Mouse (Mus musculus) hindbrain, postnatal 0 days (tissue): ENCODE results near the gene Gemin4. TPM values are rescaled to one million over a fixed set of nuclear protein-coding genes. Genes with fewer than 3 reads are reported as not detected.

Experiments used
- ATAC-seq: fragments of 200-750 bp; cut with Nextera tagmentation; 2 replicates; pipeline ENCODE4 v1.8.0; 2017; ENCODE audit warnings: mild to moderate bottlenecking, moderate TSS enrichment, moderate library complexity
- DNase-seq: peaks from one replicate; pipeline ENCODE4 v3.0.0-alpha.2; 2015; ENCODE audit warnings: low spot score
- H3K27ac ChIP-seq: fragments of 300-500 bp; sonication (generic); 2 replicates; pipeline ENCODE4 v1.5.1; 2014; ENCODE audit warnings: mild to moderate bottlenecking
- H3K27me3 ChIP-seq: fragments of 300-500 bp; sonication (generic); 2 replicates; pipeline ENCODE4 v1.6.1; 2014; ENCODE audit warnings: low read length, mixed read lengths; ENCODE audit not compliant: insufficient read depth
- H3K36me3 ChIP-seq: fragments of 300-500 bp; sonication (generic); 2 replicates; pipeline ENCODE4 v1.6.1; 2014; ENCODE audit warnings: low read length, mixed read lengths; ENCODE audit not compliant: insufficient read depth
- H3K4me1 ChIP-seq: fragments of 300-500 bp; sonication (generic); 2 replicates; pipeline ENCODE4 v1.6.1; 2014; ENCODE audit warnings: antibody characterized with exemption, low read length, mixed read lengths; ENCODE audit not compliant: insufficient read depth
- H3K4me2 ChIP-seq: fragments of 300-500 bp; sonication (generic); 2 replicates; pipeline ENCODE4 v1.6.1; 2014; ENCODE audit warnings: low read depth, mild to moderate bottlenecking, low read length, moderate library complexity, mixed read lengths
- H3K4me3 ChIP-seq: fragments of 300-500 bp; sonication (generic); 2 replicates; pipeline ENCODE4 v1.5.1; 2014; ENCODE audit warnings: low read length
- H3K9ac ChIP-seq: fragments of 300-500 bp; sonication (generic); replicated peaks from 2 replicates; pipeline ENCODE4 v1.6.1; 2014; ENCODE audit warnings: mild to moderate bottlenecking, low read length, moderate library complexity, mixed read lengths
- H3K9me3 ChIP-seq: fragments of 300-500 bp; sonication (generic); 2 replicates; pipeline ENCODE4 v1.6.1; 2016; ENCODE audit warnings: low read length, mixed read lengths
- CTCF ChIP-seq: IDR thresholded peaks from 2 replicates; pipeline ENCODE4 v1.5.1; 2016; ENCODE audit warnings: antibody characterized with exemption, control low read depth, low read depth
- whole genome bisulfite sequencing: fragments of 180-500 bp; shearing (Covaris S2); extraction: QIAGEN DNeasy Blood & Tissue Kit; methylation state at CpG from one replicate; pipeline ENCODE4 v1.1.7; 2014; 5-methylcytosine and 5-hydroxymethylcytosine counted together
- polyA plus RNA-seq: library from polyadenylated mRNA; unstranded; fragments of >200 nt; fragmentation: Nextera tagmentation; extraction: Ambion mirVana; gene quantifications from 2 replicates; pipeline ENCODE4 v1.2.1, GENCODE M21; 2015
- total RNA-seq: library from RNA; depleted of rRNA; stranded (reverse); fragments of >200 nt; gene quantifications from 2 replicates; pipeline ENCODE4 v1.2.3, GENCODE M21; 2014

The Gemin4 gene
- total and polyA plus RNA-seq, 2 experiments from 2014 or later = 9.3 to 17.4 TPM

DNA sequence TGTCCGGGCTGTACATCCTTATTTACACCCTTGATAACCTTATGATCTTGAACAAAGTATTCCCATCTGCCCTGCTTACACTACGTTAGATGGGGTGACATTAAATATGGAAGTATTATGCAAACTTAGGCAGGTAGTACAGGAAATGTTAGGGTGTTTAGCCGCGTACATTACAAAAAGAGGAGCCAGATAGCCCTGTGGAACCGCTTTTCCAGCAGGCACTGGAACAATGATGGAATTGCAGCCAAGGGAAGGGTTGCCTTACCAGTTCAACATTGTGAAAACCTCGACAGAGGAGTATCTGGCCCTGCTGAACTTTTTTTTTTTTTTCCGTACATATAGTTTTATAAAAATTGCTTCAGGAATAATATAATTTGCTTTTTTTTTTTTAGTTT lies 37.3 kb downstream of the Gemin4 start:
- peak overlapping the region; percentile 89 for H3K27ac ChIP-seq
- no peaks in the 10 kb centered on the region for H3K4me1 ChIP-seq
- DNase-seq (no peak), ATAC-seq (no peak)
- 19% methylated on average over 7 of the region's 7 CpGs for WGBS
- peak overlapping the region; percentile 81 for H3K9ac ChIP-seq
- TF ChIP-seq CTCF = no peak
- no peaks in the 10 kb centered on the region for H3K27me3 ChIP-seq
- H3K4me3 ChIP-seq = peak overlapping the region; percentile 88
- peak overlapping the region; percentile 91 for H3K4me2 ChIP-seq
- no peaks in the 10 kb centered on the region for H3K9me3 ChIP-seq
- no peaks in the 10 kb centered on the region for H3K36me3 ChIP-seq

DNA sequence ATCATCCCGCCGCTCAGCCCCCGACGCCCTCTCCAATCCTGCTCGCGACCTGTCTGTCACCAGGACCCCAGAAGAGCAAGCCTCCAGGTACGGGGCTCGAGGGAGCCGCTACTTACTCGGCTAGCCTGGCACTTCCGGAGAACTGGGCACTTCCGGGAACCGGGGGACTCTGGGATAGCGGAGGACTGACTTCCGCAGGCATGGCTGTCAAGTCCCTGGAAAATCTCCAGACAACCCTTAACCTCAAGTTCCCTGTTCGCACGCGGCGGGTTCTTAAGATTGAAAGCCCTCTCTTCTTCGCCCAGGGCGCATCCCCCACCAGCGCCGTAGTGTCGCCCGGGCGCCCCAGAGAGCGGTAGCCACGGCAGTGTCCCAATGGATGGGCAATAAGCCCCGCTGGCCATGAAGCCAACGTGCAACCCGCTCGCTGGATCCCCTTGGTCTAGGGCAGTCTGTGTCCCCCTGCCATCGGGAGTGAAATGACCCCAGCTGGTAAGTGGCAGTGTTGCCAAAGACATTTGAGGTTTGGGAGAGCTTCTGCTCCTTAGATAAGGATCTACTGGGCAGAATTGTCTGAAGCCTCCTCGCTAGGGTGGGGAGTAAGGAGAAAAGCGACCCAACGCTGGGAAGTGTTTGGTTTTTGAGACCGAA lies 37.8 kb downstream of the Gemin4 start, which contains the start of the genes Vps53 and Fam57a:
Gene Vps53 (minus strand): TSS at position 153 of the 651 bp plus-strand sequence.
Gene Fam57a (plus strand): TSS at position 177 of the 651 bp plus-strand sequence.
- H3K36me3 ChIP-seq = no peaks in the 10 kb centered on the region
- under 1% methylated on average over 37 of the region's 37 CpGs for WGBS
- H3K27ac ChIP-seq = peak within 1 kb of the TSS; percentile 89
- peak within 1 kb of the TSS; percentile 81 for H3K9ac ChIP-seq
- TF ChIP-seq CTCF = peak; percentile 7; the same call in 1 of the 2 replicates
- ATAC-seq (peak; percentile 94), DNase-seq (peak; percentile 94)
- H3K4me2 ChIP-seq = peak within 1 kb of the TSS; percentile 91
- H3K9me3 ChIP-seq = no peaks in the 10 kb centered on the region
- H3K27me3 ChIP-seq = no peaks in the 10 kb centered on the region
- no peaks in the 10 kb centered on the region for H3K4me1 ChIP-seq
- peak within 1 kb of the TSS; percentile 88 for H3K4me3 ChIP-seq

DNA sequence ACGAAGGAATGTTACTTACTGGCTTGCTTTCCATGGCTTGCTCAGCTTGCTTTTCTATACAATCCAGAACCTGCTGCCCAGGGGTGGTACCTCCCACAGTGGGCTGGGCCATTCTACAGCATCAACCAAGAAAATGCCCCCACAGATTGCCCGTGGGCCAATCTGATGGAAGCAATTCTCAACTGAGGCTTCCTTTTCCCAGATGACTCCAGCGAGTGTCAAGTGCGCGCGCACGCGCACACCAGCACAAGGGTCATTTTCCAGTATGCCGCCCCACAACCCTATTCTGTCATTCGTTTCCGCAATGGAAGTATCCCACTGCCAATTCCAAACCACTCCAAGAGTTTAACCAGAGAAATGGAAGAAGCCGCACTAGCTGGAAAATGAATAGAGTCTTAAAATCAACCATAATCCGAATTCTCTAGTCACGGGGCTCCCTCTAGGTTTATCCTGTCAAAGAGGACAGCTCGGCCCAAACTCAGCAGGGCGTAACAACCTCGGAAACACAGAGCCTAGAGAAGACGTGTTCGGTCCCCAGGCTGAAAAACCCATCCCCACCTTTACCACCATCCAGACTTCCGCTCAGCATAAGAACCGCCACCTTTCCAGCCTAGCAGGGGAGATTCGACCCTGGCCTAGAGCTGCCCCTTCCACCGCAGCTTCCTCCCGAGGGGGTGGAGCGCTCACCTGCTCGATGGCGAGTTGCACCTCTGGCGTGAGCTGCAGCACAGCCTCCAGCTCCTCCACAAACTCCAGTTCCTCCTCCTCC lies 38.6 kb downstream of the Gemin4 start:
- Histone ChIP-seq H3K27ac (peak overlapping the region; percentile 89), H3K9ac (peak overlapping the region; percentile 81), H3K4me3 (peak overlapping the region; percentile 88), H3K27me3 (no peaks in the 10 kb centered on the region), H3K4me1 (no peaks in the 10 kb centered on the region), H3K9me3 (no peaks in the 10 kb centered on the region), H3K36me3 (0 out of 2 replicates have a peak, but pooled peaks cover 2% of the 10 kb centered on the region), H3K4me2 (peak overlapping the region; percentile 91)
- 2% methylated on average over 28 of the region's 28 CpGs for WGBS
- TF ChIP-seq CTCF = no peak
- ATAC-seq (peak; percentile 81), DNase-seq (peak; percentile 81)

DNA sequence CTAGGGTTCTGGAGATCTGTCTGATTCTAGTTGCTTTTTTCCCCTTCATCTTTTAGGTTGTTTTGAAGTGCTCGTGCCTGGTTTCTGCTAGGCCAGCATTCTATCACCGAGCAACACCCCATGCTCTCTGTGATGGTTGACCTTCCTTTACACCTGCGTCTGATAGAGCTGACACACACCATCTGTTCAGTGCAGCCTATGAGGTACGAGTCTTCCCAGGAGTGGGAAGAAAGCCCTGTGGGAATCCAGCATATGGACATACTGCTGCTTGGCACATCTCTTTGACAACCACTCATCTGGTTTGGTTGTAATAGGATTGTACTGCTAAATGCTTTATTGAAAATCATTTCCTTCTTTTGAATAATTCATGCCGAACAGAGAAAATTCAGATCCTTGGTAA lies 47.3 kb downstream of the Gemin4 start:
- Histone ChIP-seq H3K4me3 (no peak overlapping the region), H3K4me2 (no peak overlapping the region), H3K4me1 (no peaks in the 10 kb centered on the region), H3K9ac (no peak overlapping the region), H3K27ac (no peak overlapping the region), H3K36me3 (peaks cover 12% of the 10 kb centered on the region; the same call in 1 of the 2 replicates), H3K27me3 (no peaks in the 10 kb centered on the region), H3K9me3 (no peaks in the 10 kb centered on the region)
- ATAC-seq (no peak), DNase-seq (peak; percentile 43)
- 37% methylated on average over 5 of the region's 5 CpGs for whole genome bisulfite sequencing
- TF ChIP-seq CTCF = no peak

DNA sequence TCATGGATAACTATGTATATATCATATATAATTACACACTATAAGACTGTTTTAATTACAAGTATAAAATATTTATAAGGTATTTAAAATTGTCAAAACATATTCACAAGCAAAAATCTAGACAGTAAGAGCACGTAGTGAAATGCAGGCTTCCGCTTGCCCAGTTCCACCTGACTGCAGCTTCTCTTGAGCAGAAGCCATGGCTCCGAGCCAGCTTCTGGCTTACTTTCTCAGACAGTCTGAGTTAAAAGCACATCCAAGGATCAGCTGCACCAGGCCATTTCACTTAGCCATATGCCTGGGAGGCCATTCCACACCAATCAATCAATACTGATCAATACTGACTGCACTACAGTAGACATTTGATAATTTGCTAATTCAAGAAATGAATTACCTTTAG lies 48.5 kb downstream of the Gemin4 start:
- Histone ChIP-seq H3K27ac (no peak overlapping the region), H3K4me3 (no peak overlapping the region), H3K9me3 (no peaks in the 10 kb centered on the region), H3K27me3 (no peaks in the 10 kb centered on the region), H3K4me1 (no peaks in the 10 kb centered on the region), H3K4me2 (no peak overlapping the region), H3K9ac (no peak overlapping the region), H3K36me3 (peaks cover 12% of the 10 kb centered on the region; the same call in 1 of the 2 replicates)
- DNase-seq (peak; percentile 61), ATAC-seq (no peak)
- TF ChIP-seq CTCF = no peak
- WGBS = 62% methylated on average over 3 of the region's 3 CpGs

DNA sequence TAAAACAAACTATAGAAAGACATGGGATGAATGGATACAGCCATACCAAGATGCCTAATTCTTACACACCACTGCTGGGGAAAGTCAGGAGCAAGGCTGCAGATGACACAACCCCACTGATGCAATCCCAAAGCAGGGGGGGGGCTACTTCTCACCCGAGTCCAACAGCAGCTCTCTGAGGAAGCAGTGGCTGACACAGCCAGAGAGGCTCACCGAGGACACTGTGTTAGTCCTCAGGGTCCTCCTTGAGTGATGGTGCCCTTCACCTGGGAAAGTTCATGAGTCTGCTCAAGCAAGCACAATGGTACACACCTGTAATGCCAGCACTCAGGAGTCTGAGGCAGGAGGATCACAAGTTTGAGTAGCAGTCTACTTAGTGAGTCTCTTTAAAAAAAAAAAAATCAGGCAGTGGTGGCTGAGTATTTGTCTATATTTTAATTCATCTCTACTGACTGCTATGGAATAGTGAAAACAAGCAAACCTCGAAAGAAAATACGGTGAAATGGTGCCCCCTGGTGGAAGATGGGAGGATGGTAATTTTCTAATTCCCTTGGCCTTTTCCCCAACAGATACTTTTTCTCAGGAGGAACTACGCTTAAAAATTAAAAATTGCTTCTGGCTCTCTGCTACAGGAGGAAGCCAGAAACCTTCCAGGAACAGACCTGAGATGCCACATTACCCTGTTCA lies 50.2 kb downstream of the Gemin4 start:
- ATAC-seq = 0 out of 2 replicates have a peak, but pooled peaks have one; percentile 18
- no peak overlapping the region for H3K9ac ChIP-seq
- H3K4me1 ChIP-seq = no peaks in the 10 kb centered on the region
- H3K4me2 ChIP-seq = no peak overlapping the region
- H3K27ac ChIP-seq = no peak overlapping the region
- H3K4me3 ChIP-seq = no peak overlapping the region
- H3K36me3 ChIP-seq = peaks cover 13% of the 10 kb centered on the region
- TF ChIP-seq CTCF = peak; percentile 80
- DNase-seq = peak; percentile 83
- no peaks in the 10 kb centered on the region for H3K9me3 ChIP-seq
- WGBS = 27% methylated on average over 5 of the region's 5 CpGs
- H3K27me3 ChIP-seq = no peaks in the 10 kb centered on the region
